Mouse (Mus musculus) heart, adult 11 months (tissue): ENCODE measurements at regions not wholly inside any gene's neighbourhood (a gene's known extent, or its start where the extent isn't known, plus 50 kb on each side); places are given as distances from the start of the nearest gene placed in this dataset.

Source experiments
- DNase-seq: peaks from one replicate; pipeline ENCODE4 v3.0.0; 2022

DNA sequence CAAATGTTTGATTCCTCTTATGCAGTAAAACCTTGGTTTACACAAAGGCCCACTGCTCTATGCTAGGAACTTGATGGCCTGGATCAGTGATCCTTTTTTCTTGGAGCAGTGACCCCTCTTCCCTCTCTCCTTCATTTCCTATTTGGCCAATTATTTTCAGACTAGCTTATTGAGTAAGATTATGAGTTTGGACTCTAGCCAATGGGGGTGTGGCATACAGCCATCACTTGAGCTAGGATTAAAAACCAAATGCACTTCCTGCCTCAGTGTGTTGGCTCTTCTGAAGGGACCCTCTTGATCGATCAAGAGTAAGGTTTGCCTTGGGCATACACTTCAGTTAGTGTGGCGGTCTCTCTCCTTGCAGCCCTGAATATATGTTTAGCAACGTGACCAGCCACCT lies 1172.6 kb upstream of the Gulo start:
- no peak for DNase-seq

DNA sequence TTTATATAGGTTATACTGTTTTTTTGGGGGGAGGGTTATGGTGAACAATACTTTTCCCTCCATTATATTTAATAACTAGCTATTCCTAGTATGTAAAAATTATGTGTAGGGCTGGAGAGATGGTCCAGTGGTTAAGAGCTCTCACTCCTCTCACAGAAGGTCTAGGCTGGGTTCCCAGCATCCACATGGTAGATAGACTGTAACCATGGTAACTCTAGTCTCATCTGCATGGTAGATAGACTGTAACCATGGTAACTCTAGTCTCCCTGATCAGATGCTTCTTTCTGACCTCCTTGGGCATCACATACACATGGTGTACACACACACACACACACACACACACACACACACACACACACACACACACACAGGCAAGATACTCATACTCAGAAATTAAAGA lies 1170.5 kb upstream of the Gulo start:
- DNase-seq, result peak; percentile 22

DNA sequence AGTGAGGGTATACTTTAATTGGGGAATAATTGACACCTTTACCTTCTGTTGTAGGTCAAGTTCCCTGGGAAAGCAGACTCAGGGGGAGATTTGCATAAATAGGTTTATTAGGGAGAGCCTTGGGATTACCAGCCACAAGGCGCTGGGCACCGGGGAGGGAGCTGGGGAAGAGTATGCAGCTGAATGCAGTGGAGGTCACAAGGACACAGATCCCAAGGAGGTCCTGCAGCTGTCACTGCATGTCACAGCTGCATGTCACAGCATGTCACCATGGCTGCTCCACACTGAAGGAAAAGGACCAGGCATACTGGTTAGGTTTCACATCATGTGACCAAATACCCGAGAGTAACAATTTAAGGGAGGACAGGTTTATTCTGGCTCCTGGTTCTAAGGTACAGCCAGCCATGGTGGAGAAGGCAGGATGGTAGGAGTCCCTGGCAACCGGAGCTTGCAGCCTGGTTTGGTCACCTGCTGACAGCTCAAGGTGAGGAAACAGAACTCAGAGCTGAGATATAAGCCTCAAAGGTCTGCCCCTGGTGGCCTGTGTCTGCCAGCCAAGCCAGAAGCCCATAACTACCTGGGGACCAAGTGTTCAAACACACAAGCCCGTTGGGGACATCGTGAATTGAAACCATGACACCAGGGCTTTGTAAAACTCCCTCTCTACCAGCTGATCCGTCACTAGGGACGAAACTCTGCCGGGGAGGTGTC lies 1169.5 kb upstream of the Gulo start:
- peak; percentile 79 for DNase-seq

DNA sequence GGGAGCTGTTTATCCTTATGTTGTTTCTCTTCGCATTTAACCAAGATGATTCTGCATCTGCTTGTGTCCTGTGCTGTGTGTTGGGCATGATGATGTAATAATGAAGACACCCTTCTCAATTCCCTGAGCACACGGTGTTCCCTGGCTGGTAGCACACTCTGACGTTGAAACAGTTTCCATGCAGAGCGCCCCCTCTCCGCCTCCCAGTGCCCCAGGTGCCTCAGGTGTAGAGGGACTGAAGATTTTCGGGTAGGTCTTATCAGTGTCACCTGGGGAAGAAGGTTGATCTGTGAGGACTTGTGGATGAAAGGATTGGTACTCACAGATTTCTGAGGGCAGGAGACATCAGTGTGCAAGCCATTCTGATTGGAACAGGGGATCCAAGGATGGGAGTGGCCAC lies 1167.7 kb upstream of the Gulo start:
- peak; percentile 79 for DNase-seq

DNA sequence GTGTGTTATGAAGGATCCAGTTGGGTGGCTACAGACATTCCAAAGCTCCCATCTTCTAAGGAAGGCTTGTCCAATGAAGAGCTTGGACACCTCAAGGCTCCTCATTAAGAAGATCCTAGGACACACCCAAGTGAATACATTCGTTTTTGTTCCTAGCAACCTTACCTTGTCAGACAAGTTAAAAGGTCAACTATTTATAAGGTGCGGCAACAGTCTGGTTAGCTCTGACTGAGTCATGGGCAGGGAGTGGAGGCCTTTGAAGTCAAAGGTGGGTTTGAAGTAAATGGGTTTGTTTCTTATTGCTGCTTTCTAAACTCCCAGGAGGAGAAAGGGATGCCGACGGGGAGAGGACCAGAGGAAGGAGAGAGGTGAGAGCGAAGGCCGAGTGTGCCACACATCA lies 1167.1 kb upstream of the Gulo start:
- peak; percentile 52 for DNase-seq

DNA sequence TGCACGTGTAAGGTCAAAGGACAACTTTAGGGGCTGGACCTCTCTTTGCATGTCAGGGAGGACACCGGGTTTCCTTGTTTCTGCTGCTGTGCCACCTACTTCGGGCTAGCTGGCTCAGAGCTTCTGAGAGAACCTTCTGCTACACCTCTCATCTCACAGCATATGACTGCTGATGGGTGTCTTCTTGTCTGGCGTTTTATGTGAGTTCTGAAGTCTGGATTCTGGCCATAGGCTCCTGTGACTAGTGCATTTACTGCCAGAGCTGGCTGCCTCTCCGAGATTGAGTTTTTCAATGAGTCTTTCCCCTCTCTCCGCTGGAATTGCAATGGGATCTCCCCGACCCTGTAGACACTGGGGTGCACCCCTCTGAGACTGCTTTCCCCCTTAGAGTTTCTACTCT lies 1165.9 kb upstream of the Gulo start:
- peak; percentile 58 for DNase-seq

DNA sequence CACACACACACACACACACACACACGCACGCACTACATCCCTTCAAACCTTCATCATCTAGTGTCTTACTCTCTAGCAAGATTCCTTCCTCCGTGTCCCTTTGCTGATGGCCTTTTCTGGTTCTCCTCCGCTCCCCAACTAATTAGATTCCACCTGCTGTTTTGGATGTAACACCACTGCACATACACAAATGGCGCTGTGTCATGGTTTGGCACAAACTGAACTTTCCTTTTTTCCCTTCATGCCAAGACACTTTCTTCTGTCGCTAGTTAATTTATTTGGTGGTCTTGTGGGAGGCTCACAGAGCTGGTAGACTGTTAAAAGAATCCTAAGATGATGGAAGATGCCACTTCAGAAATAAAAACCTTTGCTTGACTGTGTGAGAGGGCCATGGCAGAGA lies 1161.8 kb upstream of the Gulo start:
- peak; percentile 45 for DNase-seq

DNA sequence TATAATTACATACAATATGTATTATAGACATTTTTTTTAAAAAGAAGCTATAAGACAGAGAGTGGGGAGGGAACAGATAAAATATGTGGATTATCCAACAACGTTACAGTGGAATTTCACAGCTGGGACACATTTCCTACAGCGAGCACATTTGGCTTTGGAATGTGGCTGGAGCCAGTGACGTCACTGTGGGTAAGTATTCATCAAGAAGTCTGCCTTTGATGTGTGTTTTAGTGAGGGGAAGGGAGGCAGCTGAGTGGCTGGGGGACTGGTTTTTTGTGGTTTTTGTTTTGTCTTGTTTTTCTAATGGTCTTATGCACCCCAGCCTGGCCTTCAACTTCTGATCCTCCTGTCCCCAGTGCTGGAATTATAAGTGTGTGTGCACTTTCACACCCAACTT lies 1161.2 kb upstream of the Gulo start:
- peak; percentile 59 for DNase-seq

DNA sequence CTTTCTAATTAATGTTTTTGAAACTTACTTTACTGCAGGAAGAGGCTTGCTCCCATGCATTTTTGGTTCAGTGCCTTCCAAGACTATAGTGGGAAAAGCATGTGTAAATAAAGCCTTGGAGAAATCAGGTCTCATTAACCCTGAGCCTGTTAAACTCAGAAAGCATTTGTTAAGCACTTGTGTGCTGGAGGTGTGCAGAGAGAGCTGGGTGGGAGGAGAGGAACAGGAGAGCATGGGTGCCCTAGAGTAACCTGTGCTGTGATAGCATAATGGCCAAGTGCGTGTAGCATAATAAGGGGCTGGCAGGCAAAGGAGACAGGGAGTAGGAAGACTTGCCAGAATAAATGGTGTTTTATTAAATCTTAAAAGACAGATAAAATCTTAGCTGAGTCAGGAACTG lies 1160.2 kb upstream of the Gulo start:
- peak; percentile 60 for DNase-seq

DNA sequence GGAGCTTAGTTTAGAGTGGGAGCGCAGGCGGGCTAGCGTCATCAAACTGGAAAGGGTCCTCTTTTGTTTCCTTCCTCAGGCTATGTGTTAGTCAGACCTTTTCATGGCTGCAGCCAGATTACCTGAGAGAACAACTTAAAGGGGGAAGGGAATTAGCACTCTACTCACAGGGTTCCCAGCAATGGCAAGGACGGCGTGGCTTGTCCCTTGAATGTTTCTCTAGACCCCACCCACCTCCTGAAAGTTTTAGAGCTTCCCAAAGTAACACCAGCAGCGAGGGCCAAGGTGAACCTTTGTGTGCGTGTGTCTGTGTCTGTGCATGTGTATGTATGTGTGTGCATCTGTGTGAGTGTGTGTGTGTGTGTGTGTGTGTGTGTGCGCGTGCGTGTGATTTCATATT lies 1151.0 kb upstream of the Gulo start:
- peak; percentile 44 for DNase-seq

DNA sequence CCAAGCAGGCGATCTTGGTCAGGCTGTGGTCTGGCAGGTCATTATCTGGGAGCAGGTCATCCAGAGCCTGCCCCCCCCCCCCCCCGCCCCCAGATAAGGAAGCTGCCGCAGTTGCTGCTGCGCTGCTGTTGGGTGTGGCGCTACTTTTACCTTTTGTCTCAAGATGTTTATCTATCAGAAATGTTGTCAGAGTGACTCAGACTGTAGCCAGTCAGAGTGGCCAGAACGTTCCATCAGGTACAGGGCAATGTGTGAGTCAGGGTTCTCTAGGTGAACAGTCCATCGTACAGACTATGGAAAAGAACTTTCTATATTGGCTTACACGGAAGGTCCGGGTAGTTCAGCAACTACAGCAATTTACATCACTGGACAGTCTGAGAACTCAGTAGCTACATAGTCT lies 1149.9 kb upstream of the Gulo start:
- peak; percentile 31 for DNase-seq

DNA sequence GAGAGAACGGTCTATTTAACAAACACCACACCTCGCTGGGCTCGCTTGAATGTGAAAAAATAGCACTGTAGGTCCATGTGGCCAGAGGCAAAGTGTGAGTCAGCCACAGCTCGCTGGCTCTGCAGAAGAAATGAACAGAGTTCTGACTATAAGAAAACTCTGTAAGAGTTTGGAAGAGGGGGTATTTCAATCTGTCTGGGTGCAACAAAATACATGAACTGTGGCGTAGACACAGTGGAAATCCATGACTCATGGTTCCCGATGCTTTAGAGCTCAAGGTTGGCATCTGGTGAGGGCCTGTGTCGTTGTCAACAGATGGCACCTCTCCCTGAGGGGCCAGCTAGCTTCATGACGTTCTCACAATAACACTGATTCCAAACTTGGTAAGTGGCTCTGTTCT lies 1147.4 kb upstream of the Gulo start:
- DNase-seq, result peak; percentile 84

DNA sequence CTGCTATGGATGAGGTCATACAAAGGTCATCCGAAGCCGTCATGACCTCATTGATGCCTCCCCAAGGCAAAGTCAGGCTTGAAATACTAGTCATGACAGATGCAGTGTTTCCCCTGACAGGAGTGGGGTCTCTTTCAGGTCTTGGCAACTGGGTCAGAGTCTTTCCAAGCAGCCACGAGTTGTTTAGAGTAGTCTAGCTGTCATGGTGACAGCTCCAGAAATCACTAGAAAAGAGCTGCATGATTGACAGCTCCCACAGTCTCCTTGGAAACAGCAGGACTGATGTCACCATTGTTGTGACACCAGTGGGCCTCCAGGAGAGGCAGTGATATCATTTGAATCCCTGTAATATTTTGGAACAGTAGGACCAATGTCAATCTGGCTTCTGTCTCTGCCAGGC lies 1144.6 kb upstream of the Gulo start:
- peak; percentile 91 for DNase-seq

DNA sequence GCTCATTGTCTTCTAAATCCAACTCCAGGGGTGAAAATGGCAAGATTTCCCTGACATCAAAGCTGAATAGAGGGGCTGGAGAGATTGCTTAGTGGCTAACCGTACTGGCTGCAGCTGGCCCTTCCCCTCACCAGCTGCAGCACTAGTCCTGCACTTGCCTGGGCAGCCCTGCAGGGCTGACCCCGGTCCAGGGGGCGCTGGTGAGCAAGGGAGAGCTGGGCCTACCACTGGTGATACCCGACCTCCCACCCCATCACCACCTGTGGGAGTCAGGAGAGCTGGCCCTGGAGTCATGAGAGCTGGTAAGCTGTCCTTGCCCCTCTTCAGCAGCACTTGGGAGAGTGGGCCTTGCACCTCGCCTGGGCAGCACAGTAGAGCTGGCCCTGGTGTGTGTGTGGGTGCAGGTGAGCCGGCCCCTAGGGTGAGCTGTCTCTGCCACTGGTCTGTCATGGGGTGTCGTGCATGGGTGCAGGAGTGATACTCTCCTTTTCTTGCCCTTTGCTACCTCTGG lies 1141.0 kb upstream of the Gulo start:
- peak; percentile 84 for DNase-seq

DNA sequence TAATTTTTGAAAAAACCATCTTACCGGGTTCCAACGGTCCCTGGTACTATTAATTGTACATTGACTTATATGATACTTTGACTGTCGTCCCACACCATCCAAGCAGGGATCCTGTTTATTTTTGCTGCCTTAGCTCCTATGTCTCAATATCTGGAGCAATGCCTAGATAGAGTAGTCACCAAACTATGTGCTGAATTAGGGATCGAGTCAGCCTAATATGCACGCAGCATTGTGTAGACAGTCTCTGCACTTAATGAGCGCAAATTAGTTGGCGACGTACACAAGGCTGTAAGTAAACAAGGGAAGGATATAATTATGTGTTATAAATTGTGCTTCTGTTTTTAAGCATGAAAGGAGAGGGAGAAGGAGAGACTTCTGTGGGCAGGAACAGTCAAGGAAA lies 1140.1 kb upstream of the Gulo start:
- peak; percentile 44 for DNase-seq

DNA sequence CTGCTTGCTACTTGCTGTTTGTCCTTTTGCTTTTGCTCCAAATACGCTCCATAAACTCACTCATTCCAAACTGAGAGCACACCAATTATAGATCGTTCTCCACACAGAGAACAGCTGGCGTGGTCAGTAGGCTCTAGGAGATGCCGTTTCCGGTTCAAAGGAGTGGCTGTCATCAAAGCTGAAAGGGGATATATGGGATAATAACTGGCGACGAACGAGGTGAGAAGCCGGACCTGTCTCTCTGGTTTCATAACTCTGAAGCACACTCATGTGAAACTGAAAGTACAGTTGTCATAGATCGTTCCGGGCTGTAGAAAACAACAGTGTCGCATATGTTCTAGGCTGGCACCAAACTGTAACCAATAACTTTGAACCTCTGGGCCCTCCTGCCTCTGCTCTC lies 1137.6 kb upstream of the Gulo start:
- peak; percentile 75 for DNase-seq

DNA sequence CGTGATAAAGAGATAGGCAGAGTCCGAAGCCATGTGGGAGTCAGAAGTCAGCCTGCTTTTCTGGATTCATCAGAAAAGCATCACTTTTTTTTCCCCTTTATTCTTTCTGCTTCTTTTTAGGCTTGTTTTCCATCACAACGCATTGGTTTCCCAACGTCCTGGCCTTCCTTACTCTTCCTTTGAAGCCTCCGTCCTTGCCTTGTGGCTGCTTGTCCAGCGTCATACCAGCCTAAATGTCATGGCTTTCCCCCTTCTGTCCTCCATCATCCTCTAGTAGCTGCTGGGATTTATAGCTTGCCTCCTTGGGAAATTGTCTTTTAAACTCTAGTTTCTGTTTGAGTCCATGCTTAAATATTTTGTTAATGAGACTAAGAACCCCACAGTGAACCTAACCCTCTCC lies 1136.0 kb upstream of the Gulo start:
- peak; percentile 40 for DNase-seq

DNA sequence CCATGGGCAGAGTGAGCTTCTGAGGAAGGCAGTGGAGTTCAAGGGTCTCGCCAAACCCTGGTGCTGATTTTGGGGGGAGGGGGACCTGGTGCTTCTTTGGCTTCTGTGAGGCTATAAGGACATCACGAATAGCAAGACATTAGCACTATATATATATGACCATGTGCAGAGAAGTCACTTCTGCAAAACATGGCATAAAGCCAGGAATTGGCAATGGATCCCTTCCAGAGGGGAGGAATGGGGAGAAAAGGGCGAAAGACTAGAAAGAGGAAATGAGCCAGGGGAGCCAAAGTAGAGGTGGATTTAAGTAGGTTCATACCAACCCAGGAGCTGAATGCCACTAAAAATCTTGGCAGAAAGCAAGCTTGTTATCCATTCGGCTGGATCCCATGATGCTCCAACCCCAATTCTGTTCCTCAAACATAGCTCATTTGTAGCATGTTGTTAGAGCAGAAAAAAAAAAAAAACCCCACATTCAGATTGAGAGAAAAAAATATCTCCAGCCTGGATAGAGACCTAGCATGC lies 1135.5 kb upstream of the Gulo start:
- peak; percentile 52 for DNase-seq

DNA sequence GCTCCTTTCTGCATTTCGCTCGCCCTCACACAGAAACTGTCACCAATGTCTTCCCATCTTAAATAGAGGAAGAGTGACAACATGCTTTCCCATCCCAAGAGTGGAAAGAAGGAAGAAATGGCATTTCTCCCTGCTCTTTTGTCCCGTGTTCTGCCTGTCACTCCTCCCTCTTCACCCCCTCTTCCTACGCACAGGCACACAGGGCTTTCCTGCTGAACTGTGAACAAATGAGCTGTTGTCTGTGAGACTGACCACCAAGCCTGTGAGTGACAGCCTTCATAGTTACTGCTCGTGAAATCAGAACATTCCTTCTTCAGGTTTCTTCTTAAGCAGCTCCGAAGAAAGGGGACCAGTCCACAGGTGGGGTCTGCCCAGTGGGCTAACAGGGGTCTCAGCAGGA lies 1134.8 kb upstream of the Gulo start:
- DNase-seq, result peak; percentile 78

DNA sequence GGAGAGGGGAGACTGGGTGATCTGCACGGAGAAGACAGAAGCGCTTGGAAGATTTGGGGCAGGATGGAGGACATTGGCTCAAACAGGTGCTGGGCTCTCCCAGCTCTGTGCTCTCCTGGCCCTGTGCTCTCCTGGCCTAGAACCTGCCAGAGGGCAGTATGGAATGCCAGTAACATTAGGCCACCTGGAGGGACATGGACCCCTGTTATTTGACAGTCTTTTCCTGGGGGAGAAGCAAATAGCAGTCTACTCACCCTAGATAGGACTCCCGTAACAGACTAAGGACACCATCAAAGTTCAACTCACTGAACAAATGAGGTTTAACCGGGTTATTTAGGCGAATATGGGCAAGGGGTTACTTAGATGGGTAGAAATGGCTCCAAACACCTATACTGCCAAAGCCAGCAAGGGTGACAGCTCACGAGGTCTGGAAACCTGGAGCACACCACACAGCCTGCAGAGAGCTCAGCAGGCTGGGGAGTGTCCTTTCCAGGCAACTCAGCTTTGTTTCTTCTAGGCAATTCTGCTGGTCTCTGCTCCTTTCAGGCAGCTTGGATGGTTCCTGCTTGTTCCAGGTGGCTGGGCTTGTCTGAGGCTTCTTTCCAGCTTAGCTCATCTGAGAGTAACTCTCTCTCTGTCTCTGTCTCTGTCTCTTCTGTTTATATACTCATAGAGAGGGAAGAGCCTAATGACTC lies 1133.7 kb upstream of the Gulo start:
- DNase-seq, result peak; percentile 74

DNA sequence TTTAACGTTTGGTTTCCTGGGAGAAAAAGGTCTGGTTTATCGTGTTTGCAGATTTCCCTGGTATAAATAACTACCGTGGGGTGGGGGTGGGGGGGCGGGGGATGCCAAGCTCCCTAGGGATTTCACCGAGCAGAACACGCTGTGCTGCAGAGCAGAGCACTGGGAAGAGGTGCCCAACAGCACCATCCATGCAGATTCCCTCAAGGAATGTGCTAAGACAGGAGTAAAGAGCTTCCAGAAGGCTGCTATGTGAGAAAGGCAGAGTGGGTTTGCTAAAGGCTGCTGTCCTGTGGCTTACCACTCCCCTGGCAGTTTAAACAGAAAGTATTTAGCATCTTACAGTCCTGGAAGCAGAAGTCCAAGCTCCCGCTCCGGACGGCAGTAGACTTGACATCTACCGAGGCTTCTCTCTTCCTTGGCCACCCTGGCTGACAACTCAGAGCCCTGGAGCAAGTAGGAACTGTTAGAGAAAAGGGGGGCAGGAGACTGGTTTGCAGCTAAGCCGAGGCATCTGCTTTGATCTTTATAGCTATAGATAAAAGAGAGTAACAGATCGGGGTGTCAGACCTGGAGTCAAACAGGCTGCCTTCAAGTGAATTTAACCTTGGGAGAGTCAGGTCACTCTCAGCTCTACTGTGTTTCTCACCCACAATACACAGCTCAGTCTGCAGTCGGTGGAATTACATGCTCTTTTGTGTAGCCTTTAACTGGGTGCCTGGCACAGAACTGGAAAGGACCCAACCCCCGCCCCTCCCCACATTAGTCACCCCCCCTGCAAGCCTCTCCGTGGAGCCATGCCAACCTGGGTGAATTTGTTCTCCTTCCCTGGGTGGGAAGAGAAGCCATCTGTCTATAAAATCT lies 1132.8 kb upstream of the Gulo start:
- DNase-seq, result peak; percentile 93

DNA sequence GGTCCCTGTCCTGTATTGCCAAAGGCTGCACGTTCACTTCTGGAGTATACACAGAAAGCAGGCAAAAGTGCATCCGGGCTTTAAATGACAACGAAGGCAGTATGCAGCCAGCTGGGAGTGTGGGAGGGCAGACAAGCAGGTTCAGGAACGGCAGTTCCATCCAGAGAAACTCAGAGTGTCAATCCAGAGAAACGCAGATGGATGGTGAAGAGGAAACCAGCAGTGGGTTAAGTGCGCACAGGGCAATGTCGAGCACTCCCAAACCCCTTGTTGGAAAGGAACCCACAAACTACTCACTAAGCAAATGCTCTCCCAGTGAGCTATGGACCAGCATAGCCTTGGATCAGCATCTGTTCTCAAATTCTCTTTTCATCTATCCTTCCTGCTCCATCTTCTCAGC lies 1132.1 kb upstream of the Gulo start:
- DNase-seq, result peak; percentile 85

DNA sequence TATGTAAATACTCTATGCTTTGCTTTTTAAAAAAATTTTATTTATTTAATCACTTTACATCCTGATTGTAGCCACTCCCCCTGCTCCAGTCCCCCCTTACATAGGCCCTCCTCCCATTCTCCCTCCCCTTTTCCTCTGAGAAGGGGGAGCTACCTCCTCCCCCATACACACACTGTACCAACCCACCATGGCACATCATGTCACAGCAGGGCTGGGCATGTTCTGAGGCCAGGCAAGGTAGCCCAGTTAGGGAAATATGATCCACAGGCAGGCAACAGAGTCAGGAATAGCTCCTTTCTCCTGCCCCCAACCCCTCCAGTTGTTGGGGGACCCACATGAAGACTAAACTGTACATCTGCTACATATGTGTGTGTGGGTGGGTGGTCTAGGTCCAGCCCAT lies 1130.7 kb upstream of the Gulo start:
- DNase-seq, result peak; percentile 51
